Mouse (Mus musculus) embryonic fibroblast, embryonic 13.5 days (primary cell): Measurements from ENCODE around the gene Atg9a. TPM values are rescaled to one million over a fixed set of nuclear protein-coding genes. Genes with fewer than 3 reads are reported as not detected.

Experiments
- H3K27ac ChIP-seq: 2 replicates; pipeline ENCODE4 v1.5.1; 2012; ENCODE audit warnings: low read length, control low read depth, inconsistent platforms; ENCODE audit not compliant: insufficient read depth
- H3K4me1 ChIP-seq: 2 replicates; pipeline ENCODE4 v1.6.1; 2011; ENCODE audit warnings: low read length; ENCODE audit not compliant: control insufficient read depth, insufficient read depth
- H3K4me3 ChIP-seq: 2 replicates; pipeline ENCODE4 v1.5.1; 2011; ENCODE audit warnings: mild to moderate bottlenecking, control low read depth, low read length; ENCODE audit not compliant: insufficient read depth
- CTCF ChIP-seq: IDR thresholded peaks from 2 replicates; pipeline ENCODE4 v1.5.1; 2011; ENCODE audit warnings: mild to moderate bottlenecking, control low read depth, low read length, moderate library complexity, borderline replicate concordance; ENCODE audit not compliant: insufficient read depth
- POLR2A ChIP-seq: IDR thresholded peaks from 2 replicates; pipeline ENCODE4 v1.6.1; 2011; ENCODE audit warnings: low read depth, mild to moderate bottlenecking, control low read depth, low read length, moderate library complexity
- polyA plus RNA-seq: library from polyadenylated mRNA; stranded (reverse); fragments of >200 nt; gene quantifications from 2 replicates; pipeline ENCODE4 v1.2.4, GENCODE M21; 2011; ENCODE audit warnings: low read depth; ENCODE audit not compliant: missing spikeins, insufficient read length

The Atg9a gene
- polyA plus RNA-seq, 1 experiment = 31.1 TPM

DNA sequence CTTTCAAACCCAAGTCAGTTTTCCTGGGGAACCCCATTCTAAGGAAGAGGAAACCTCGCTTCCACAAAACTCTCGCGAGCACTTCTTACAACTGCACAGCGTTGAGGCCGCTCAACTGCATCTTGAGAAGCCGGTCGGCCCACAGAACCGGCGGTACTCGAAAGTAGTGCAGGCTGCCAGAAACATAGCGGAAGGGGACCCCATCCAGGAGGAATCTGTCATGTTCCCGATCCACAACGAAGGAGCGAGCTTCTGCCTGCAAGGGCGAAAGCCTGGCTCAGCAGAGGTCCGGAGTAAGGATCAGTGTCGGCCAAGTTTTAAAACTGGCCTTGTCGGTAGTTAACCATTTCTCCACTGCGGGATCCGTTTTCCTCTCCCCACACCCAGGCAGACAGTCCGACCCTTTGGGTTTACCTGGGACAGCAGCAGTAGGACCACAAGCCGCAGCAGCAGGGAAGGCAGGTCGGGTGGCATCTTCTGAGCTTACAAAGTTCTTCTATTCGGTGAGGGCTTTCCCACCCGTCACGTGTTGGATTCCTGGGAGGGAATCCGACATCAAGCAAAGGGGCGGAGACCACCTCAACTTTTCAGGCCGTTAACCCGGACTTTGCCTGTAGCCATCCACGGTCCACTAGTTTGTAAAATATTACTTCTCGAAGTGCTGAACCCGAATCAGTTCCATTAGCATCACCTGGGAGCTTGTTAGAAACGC, 17.1 kb upstream of the Atg9a start:
- Histone ChIP-seq H3K27ac (no peak overlapping the region; the same call in 1 of the 2 replicates), H3K4me3 (peak overlapping the region; percentile 57), H3K4me1 (0 out of 2 replicates have a peak, but pooled peaks cover 3% of the 10 kb centered on the region)
- peak; percentile 52 for TF ChIP-seq POLR2A
- TF ChIP-seq CTCF = no peak

GRCm38 (mm10) chr1:75201236-75201635, 9.2 kb upstream of the Atg9a start:
- H3K4me1 ChIP-seq = no peaks in the 10 kb centered on the region
- H3K27ac ChIP-seq = no peak overlapping the region
- TF ChIP-seq CTCF = no peak
- no peak for TF ChIP-seq POLR2A
- H3K4me3 ChIP-seq = no peak overlapping the region

DNA sequence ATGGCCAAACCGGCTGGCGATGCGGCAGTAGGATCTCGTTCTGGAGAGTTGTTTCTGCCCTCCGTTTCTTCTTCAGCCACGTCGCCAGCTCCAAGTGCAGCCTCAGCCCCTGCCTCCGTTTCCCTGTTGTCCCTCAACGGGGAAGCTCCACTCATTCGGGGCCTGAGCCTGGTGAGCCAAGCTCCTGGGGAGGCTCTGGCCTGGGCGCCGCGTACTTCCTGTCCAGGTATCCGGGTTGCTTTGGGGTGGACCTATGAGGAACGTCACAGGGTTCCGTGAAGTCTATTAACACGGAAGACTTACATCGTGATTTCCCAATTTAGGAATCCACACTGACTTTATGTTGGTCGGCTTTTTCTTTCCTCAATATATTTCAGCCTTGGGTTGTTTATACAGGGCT, 456 bp upstream of the Atg9a start:
- peak overlapping the region; percentile 74 for H3K4me3 ChIP-seq
- H3K27ac ChIP-seq = peak overlapping the region; percentile 90
- no peak; the same call in none of the 2 replicates for TF ChIP-seq POLR2A
- no peak for TF ChIP-seq CTCF
- 0 out of 2 replicates have a peak, but pooled peaks cover 5% of the 10 kb centered on the region for H3K4me1 ChIP-seq

DNA sequence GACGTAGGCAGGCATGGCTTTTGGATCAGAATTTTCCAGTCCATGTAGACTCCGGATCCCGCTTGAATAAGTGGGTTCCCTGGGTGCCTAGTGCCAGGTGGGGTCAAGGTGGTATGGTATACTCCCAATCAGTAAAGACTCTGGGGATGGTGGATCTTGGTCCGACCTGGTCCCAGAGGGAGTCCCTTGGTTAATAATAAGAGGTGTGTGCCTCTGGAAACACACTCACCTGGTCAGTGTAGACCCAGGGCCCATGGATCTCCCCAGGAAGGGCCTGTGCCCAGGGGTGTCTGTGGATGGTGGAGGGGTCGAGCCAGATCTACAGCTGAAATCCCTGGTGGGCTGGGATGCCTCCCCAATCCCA, 756 bp downstream of the Atg9a start:
- Histone ChIP-seq H3K4me1 (0 out of 2 replicates have a peak, but pooled peaks cover 5% of the 10 kb centered on the region), H3K4me3 (peak overlapping the region; percentile 78), H3K27ac (no peak overlapping the region)
- TF ChIP-seq POLR2A = no peak
- TF ChIP-seq CTCF = no peak

DNA sequence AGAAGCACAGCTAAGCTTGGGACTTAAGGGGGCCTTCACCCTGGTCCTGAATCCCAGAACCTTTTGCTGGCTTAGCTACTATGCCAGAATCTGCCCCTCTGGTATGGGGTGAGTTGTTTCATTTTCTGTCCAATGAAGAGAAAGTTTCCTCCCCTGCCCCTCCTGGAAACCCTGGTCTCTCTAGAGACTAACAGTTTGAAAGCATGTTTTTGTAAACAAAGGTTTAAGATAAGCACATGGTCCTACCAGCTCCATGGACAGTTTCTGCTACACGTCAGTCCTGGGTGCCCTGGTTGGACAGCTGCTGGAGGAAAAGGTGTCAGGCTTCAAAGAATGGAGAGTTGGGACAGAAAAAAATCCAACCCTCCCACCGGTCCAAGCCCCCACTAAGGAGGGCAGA, 1.4 kb downstream of the Atg9a start:
- Histone ChIP-seq H3K4me1 (0 out of 2 replicates have a peak, but pooled peaks cover 5% of the 10 kb centered on the region), H3K4me3 (no peak overlapping the region; the same call in 1 of the 2 replicates), H3K27ac (no peak overlapping the region)
- TF ChIP-seq CTCF (no peak), POLR2A (no peak)

DNA sequence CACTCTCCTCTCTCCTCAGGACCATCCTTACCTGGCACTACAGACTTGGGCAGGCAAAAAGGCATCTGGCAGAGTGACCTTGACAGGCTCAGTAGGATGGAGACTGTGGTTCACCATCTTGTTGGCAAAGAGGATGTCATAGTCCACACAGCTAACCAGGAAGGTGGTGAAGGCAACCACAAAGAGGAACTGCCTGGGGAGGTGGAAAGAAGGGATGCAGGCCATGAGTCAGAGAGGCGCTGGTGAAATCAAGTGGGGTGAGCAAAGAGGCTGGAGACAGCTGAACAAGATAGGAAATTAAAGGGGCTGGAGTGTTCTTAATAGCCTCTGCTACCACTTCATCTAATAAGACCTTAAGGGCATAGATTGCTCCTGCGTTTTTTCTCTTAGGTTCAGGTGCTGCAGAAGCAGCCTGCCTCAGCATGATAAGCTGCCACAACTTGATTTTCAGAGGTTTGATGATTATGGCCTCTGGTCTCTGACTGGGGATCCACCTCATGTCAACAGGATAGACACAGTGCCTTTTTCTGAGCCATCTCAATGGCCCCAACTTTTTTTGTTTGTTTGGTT, 4.0 kb downstream of the Atg9a start:
- Histone ChIP-seq H3K27ac (no peak overlapping the region), H3K4me3 (no peak overlapping the region), H3K4me1 (0 out of 2 replicates have a peak, but pooled peaks cover under 1% of the 10 kb centered on the region)
- no peak for TF ChIP-seq POLR2A
- TF ChIP-seq CTCF = no peak

DNA sequence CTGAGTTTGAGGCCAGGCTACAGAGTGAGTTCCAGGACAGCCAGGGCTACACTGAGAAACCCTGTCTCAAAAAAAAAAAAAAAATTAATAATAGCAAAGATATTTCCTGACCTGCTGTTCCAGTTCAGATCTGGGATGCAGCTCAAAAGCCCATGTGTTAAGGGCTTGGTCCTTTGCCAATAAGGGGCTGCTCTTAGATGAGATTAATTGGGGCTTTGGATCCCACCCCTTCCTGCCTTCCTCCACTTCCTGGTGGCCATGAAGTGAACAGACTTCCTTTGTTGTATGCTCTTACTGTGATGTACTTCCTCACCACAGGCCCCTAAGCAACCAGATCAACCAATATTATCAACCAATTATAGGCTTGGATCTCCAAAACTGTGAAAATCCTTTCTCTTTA, 4.9 kb downstream of the Atg9a start:
- no peak overlapping the region for H3K4me3 ChIP-seq
- H3K4me1 ChIP-seq = no peaks in the 10 kb centered on the region
- no peak overlapping the region for H3K27ac ChIP-seq
- no peak for TF ChIP-seq CTCF
- TF ChIP-seq POLR2A = no peak

DNA sequence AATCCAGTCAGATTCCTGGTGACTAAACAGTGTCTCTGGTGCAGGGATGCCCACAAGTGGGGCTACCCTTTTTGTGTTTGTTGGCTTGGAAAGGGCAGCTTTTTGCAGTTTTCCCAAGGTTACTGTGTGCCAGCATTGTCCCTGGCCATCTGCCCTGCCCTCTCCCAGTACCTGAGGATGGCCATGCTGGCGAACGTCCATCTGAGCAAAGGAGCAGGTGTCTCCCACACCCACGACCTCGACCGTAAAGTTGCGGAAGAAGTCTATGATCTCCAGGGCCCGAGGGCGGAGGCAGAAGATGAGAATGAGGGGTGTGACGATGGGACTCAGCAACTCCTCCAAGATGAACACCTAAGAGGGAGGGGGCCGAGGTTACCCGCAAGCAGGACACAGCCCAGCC, 6.5 kb downstream of the Atg9a start:
- Histone ChIP-seq H3K4me3 (no peak overlapping the region), H3K4me1 (no peaks in the 10 kb centered on the region), H3K27ac (no peak overlapping the region)
- no peak for TF ChIP-seq POLR2A
- TF ChIP-seq CTCF = no peak

DNA sequence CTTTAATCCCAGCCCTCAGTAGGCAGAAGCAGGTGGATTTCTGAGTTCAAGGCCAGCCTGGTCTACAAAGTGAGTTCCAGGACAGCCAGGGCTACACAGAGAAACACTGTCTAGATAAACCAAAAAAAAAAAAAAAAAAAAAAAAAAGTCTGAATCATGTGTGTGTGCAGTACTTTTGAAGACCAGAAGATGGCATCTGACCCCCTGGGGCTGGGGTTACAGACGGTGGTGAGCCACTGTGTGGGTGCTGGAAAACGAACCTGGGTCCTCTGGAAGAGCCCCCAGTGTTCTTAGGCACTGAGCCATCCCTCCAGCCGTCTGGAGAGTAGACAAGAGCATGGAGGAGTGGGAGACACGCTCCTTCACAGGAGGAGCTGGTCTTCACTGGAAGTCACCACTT, 9.8 kb downstream of the Atg9a start:
- TF ChIP-seq CTCF (no peak), POLR2A (no peak)
- no peaks in the 10 kb centered on the region for H3K4me1 ChIP-seq

GRCm38 (mm10) chr1:75181377-75181870, 10.6 kb downstream of the Atg9a start:
- TF ChIP-seq CTCF (no peak), POLR2A (no peak)
- no peak overlapping the region for H3K27ac ChIP-seq
- H3K4me3 ChIP-seq = no peak overlapping the region
- no peaks in the 10 kb centered on the region for H3K4me1 ChIP-seq

More for the DNA sequence above, 9.8 kb downstream of the Atg9a start:
- Histone ChIP-seq H3K27ac (no peak overlapping the region), H3K4me3 (no peak overlapping the region)

DNA sequence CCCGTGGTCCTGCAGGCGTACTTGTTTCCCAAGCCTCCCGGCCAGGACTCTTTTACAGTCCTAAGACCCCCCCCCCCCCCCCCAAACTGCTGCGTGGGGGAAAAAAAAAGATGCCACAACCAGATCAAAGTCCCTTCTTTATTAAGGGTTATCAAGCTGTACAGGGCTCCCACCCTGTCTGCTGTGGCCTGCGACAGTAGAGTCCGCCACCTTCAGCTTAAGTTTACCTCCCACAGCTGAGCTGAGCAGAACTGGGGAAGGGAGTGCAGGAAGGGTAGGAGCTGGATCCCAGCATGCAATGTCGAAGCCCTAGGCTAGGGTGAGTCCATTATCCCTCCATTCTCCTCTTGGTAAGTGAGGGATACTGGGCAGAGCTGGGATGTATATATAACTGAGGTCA, 11.3 kb downstream of the Atg9a start:
- no peak for TF ChIP-seq CTCF
- TF ChIP-seq POLR2A = no peak
- no peaks in the 10 kb centered on the region for H3K4me1 ChIP-seq
- H3K27ac ChIP-seq = no peak overlapping the region
- no peak overlapping the region for H3K4me3 ChIP-seq
